Mouse (Mus musculus) left cerebral cortex, adult 8-10 months (tissue): ENCODE data around the gene Bbs2. TPM values are rescaled to one million over a fixed set of nuclear protein-coding genes. Genes with fewer than 3 reads are reported as not detected.

ENCODE experiments used
- total RNA-seq, 4 experiments: library from RNA; stranded (reverse); gene quantifications; 2 replicates each; pipeline ENCODE4 v1.2.4; 2022

Gene Bbs2
- total RNA-seq, 4 experiments from 2014 or later, result 33.2 to 41.9 (median 38.5) TPM

Other genes starting within 250 kb of the Bbs2 start
- 100 to 1,000 TPM; 128 to 132 (median 131) TPM for gene Amfr, start 86.1 kb downstream of the Bbs2 start, total RNA-seq
- gene Nudt21, start 61.9 kb downstream of the Bbs2 start, total RNA-seq, result 10 to 100 TPM; 42.5 to 50.6 (median 47.7) TPM
- 100 to 1,000 TPM in 1 of 4 experiments, 10 to 100 TPM in 3; 97.3 to 111 (median 99.2) TPM for gene Ogfod1, start 61.7 kb downstream of the Bbs2 start, total RNA-seq
- gene Mt4, start 38.3 kb upstream of the Bbs2 start, total RNA-seq, result not detected
- 100 to 1,000 TPM; 785 to 962 (median 864) TPM for gene Mt3, start 53.7 kb upstream of the Bbs2 start, total RNA-seq
- 100 to 1,000 TPM; 287 to 602 (median 391) TPM for gene Mt2, start 73.7 kb upstream of the Bbs2 start, total RNA-seq
- 100 to 1,000 TPM; 307 to 666 (median 449) TPM for gene Mt1, start 80.2 kb upstream of the Bbs2 start, total RNA-seq
- gene Nup93, start 115.6 kb upstream of the Bbs2 start, total RNA-seq, result 10 to 100 TPM; 48.3 to 54.1 (median 49.8) TPM
- under 1 TPM; 0.20 to 0.57 (median 0.48) TPM for gene Slc12a3, start 230.3 kb upstream of the Bbs2 start, total RNA-seq